Mouse (Mus musculus): ENCODE data around the gene Gm20441.
"Not testable (repeated sequence)": the region's sequence is repeated elsewhere in the genome, so short reads cannot be mapped to it uniquely, and the experiment has no call there.

Gene Gm20441

DNA sequence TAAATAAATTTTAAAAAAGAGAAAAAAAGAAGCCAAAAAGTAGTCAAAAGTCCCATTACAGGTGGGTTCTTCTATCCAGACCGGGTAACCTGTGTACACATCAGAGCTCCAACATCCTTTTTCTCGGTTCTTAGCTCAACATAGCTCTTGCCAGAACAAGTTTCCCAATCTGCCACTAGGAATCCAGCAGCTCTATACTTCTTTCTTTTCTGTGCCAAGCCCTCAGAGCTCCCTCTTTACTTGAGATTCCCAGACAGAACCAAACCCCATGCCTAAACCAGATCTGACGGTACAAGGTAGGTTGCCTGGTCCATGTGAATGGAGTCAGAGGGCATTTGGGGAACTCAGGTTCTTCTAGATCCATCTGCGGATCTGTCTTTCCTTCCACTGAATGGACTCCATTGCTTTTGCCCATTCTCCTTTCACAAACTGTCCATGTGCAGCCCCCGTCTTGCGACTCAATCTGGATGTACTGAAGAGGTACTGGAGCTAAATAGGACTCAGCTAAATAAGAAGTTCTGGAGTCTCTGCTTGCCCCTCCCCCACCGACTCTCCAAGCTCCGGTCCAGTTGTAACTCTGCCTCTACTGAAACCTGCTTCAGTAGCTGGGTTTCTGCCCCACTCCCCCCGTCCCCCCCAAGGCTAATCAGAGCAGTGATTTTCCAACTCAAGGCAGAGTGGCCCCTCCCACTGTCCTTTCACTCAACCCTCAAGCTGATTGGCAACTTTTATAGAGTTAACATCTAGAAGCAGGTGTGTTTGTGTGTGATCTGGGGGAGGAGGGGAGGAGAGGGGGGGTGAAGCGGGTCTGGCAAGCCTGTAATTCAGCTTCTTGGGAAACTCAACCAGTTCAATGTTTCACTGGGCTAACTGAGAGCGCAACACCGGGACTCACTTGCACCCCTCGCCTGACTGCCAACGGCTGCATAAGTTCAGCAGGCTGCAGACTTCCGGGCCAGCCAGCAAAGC is 1.3 kb downstream of the Gm20441 start:
- no peak for DNase-seq

DNA sequence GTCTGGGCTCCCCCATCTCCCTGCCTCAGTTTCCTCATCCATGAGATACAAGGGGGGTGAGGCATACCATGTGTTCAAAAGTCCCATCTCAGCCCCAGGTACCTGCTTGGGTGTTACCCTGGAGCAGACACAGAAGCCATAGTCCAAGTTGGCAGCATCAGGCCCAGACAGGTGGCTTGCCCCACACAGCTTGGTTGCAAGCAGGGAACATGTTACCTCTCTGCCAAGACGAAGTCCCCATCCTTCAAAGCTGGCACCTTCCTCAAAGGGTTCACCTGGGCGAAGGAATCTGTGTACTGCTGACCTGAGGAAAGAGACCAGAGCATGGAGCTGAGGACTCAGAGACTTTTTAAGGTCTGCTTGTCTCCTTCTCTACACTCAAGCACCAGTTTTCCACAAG is 2.9 kb downstream of the Gm20441 start:
- DNase-seq = no peak

DNA sequence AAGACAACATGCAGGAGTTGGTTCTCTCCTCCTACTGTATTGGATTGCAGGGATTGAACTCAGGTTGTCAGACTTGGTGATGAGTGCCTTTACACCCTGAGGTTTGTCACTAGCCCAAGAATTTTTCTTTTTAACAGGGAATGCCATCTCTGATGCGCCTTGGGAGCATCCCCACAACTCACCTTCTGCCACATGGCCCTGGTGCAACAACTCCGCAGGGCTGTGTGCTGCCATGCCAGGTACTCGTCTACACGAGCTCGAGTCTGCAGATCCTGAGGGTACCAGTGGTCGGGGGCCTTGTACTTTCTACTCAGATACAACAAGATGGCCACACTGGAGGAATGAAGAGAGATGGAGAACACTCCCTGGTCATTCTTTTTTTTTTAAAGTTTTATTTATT is 4.2 kb downstream of the Gm20441 start:
- DNase-seq = no peak

DNA sequence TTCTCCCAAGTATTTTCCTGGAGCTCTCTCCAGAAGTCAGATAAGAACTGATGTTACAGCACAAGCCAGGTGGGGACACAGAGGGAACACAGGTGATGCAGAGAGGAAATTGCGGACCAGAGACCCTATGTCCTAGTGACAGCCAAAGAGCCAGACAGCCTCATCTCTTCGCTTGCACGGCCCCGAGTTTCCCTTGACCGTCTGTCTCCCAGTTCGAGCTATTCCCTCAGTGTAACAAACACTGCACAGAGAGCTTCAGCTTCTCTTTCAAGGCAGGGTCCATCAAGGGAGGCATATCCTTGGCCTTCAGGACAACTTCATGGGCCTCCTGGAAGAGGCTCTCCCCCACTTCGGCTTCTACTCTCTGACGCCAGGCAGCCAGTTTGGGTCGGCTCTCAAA is 6.2 kb downstream of the Gm20441 start:
- DNase-seq = no peak

DNA sequence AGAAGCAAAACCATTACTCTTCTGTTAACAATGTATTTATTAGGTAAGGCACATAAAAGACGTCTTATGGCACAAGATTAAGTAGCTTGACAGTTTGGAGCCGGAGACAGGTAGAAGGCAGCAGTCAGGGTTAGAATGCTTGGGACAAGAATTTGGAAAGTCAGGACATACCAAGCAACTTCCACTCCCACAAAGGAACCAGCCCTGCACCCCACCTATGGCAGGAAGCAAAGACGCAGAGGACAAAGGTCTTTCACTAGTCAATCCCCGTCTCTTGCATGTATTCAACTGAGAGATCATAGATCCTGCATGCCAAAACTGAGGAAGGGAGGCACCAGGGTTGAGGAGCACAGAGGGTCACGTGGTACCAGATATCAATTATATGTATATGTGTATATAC is 6.7 kb downstream of the Gm20441 start:
- DNase-seq = no peak

DNA sequence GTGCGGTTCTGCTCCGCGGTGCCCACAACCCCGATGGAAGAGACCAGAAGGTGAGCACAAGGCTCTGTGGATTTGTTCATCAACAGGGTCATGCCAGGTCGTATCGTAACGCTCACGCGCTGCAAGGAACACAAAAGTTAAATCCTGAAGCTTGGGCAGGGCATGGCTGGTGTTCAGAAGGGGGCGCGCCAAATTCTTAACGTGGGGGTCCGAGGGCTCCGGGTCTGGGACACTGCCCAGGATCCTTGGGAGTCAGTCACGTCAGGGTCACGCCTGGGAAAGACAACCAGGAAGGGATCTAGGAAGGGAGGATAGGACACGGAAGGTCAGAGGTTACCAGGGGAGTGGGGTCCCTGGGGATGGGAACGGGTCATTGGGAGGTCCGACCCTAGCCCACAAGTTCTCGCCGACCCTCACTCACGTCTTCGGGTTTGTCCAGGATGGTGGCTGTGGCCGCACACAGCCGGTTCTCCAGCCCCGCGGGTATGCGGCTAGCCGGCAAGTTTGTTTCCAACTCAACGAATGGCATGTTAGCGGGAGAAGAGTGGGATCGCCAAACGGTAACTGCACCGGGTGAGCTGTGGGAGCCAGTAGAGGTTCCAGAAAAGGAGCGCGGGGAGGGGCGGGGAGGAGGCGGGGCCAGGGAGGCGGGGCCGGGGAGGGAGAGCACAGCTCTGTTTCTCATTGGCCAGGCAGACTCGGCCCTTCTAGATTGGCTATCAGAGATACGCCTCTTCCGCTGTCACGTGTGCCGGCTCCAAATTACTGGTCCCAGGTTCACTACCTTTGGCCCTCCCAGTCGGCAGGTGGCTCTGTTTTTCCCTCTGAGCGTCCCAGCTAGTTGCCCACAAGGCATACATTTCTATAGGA is 7.7 kb downstream of the Gm20441 start, which contains the start of gene Ddt:
Ddt (minus strand) TSS at position 620 of the 870 bp plus-strand sequence.
- peak; percentile 82 for DNase-seq

DNA sequence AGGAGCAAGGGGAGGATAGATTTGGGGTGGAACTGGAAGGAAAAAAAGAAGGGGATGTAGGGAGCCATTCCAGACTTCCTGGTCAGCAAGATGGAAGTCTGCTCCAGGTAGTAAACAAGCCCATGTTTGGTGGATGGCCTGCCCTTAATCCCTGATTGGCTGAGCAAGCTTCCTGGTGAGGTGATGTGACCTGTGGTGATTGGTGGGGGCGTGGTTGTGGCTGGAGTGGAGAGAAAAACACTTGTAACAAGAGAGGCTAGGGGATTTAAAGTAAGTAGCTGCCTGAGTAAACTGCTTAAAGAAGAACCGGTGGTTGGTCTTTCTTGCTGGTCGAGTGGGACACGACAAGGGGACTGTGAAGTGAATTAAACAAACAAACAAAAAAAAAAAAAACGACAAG is 13.0 kb downstream of the Gm20441 start:
- DNase-seq = not testable (repeated sequence)

DNA sequence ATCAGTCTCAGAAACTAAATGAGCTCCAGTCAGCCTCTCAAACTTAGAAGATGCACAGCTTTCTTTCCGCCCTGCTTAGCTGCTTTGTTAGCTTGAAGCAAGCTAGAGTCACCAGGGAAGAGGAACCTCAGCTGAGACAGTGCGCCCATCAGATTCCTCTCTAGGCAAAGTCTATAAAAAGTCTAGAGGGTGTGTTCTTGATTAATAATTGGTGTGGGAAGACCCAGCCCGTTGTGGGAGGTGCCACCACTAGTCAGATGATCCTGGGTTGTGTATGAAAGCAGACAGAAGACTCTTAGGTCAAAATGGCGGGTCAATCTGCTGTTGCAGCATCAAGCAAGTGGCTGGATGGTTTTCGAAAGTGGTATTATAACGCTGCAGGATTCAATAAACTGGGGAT is 13.9 kb downstream of the Gm20441 start:
- no peak for DNase-seq

DNA sequence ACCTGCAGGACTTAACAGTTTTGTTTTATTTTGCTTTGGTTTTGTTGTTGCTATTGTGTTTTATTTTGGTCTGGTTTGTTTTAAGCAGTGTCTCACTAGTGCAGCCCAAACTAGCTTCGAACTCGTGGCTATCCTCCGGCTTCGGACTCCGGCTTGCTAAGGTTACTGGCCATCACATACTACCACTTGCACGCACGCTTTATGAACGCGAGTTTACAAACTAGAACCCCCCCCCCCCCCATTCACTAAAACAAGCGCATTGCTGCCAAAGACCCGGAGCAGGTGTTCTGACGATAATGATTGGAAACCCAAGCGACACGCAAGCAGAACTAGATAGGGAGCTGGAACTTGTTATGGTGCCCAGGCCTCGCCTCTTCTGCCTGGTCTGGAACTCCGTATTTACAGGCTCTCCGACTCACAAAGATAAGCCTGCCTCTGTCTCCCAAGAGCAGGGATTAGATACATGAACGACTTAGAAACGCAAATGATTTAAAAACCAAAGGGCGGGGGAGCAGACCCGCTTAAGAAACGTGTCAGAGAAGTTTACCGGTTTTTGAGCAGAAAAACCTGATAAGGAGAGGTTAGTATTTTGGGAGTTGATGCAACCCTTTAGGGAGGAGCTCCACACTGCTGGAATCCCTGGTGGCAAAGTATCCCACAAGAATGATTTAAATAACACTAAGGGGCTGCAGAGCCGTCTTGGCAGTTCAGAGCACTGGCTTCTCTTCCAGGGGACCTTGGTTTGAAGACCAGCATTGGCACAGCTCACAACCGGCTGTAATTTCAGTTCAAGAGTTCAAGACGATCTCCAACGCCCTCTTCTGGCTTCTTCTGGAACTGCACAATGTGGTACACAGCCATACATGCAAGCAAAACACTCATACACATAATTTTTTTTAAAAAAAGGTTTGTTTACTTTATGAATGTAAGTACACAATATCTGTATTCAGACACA is 16.0 kb downstream of the Gm20441 start:
- peak; percentile 69 for DNase-seq

DNA sequence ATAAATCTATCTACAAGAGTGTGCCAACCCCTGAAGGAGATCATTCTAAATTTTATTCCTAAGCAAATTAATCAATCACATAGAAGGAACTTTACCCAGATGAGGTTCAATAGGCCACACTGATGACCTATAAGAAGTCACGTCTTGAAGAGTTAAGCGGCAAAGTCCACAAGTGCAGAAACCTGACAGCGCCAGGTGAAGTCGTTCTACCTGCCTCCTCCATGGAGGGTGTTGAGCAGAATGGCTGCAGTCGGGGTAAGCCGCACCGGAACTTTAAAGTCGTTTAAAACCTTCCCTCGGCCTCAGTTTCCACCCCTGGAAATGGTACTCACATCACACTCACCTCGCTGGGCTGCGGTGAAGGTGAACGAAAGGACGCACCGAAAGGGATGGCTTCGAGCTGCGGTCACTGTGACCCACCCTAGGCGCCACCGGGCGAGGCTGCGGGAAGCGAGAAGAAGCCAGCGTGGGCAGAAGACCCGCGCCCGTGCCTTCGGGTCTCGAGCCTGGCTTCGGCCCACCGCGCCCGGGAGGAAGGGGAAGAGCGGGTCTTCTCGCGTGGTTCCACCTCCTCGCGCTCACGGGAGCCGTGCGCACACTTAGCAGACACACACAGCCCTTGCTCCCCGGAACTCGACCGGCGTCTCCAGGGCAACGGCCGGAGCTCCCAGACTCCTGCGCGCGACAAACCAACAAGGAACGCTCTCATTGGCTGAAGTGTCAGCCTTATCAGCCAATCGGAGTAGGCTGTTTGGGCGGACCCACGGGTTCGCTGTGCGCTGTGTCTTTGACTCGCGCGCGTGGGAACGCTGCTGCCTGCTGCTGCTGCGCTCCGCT is 16.9 kb downstream of the Gm20441 start, which contains the start of gene Cabin1:
Cabin1 (minus strand) TSS at position 660 of the 837 bp plus-strand sequence.
- peak; percentile 96 for DNase-seq

DNA sequence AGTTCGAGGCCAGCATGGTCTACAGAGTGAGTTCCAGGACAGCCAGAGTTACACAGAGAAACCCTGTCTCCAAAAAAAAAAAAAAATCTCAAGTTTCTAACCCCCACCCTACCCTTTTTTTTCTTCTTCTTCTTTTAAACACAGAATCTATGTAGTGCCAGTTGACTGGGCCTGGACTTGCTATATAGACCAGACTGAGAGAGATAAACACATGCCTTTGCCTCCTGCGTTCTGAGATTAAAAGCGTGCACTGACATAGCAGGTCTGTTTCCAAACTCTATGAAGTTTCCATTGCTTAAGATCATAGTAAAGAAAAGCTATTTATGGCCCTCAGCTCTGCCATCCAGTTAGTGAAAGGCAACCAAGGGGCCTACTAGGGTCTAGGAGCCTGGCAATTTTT is 18.3 kb downstream of the Gm20441 start:
- DNase-seq = no peak

DNA sequence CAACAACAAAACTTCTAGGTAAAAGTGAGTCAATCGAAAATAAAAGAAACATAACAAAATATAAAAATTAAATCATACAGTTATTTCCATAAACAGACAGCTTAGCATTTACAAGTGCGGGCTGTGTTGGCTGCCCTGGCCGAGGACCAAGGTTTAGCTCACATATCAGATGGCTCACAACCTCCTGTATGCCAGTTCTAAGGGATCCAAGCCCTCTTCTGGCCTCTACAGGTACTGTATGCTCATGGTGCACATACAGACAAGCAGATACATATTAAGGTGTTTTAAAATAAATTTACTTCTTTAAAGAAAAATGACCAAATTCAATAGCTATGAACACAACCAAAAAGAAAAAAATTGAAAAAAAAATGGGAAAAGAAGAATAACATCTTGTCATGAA is 20.4 kb downstream of the Gm20441 start:
- no peak for DNase-seq

DNA sequence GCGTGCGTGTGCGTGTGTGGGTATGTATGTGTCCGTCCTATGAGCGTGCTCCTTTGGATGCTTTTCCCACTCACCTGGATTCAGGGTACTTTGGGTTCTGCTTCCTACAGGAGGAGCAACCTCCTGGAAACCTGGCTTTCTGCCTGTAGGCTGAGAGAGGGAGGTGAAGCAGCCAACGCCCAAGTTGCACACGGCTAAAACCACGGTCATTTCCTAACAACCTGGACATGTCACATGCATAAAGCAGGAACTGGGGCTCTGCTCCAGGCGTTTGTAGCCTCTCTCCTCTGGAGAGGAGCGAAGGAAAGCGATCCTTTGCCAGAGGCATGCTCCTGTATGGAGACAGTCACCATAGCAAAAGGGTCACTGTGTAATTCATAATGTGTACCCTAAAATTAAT is 24.0 kb downstream of the Gm20441 start:
- no peak for DNase-seq

DNA sequence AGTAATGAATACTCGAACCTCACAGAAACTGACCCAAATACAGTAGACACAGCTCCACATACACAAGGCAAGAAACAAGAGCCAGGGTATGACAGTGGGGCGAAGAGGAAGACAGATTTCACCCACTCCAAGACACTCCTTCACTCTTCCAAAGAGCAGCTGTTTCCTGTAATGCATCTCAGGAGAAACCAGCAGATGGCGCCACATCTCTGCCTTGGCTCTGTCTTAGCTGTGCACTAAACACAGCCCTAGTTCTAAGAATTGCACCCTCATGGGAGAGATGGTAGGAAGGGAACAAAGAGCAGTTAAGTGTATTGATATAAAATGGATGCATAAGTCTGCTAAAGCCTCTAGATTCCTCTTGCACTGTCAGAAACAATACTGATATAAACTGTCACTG is 36.7 kb downstream of the Gm20441 start:
- DNase-seq = peak; percentile 87

DNA sequence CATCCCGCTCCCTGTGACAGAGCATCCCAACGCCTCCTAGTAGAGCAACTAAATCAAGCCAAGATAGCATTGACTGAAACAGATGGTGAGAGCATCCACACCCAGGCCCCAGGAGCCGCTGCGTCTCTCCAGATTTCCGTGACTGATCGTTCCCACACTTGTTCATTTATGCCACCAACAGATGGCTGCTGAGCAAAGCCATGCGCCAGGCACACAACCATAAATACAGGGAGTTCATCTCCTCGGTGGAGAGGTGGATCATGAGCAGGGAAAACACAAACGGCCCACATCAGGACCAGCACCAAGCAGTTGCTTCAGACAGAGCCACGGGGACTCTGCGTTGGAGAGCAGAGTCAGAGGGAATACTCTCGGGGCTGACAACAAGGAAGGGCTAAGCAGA is 37.4 kb downstream of the Gm20441 start:
- DNase-seq = peak; percentile 58

DNA sequence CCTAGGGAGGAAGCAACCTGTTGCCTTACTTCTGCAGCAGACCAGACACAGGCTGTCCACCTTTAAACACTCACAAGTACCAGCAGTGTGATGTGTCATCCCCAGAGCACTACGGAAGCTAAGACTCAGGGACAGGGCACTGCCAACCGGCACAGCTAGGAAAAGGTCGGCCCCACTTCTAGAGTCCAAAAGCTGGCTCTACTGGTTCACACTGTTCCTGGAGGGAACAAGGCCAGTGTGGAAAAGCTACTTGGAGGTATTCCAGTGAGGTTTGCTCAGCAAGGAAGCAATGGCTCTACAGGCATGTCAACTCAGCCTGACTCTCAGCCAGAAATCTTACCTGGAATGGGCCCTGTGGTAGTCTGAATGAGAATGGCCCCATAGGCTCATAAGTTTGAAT is 39.9 kb downstream of the Gm20441 start:
- DNase-seq = no peak

DNA sequence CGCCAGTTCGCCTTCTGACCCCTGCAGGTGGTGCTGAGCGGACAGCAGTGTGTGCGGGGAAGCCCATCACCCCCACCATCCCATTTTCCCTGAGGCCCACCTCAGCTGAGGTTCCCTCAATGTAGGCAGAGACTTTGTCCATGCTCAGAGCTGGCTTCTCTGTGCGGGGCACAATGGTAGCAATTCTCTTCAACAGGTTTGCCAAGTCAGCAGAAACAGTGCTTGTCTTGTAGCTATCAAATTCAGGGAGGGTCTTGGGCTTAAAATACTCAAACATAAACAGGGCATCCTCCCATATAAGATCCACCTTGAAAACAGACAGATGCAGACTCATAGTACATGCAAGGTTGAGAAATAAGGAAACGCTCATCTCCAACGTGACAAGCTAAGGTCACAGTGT is 55.3 kb downstream of the Gm20441 start:
- DNase-seq = no peak
